Mouse (Mus musculus) cerebellum, adult (tissue): Measurements from ENCODE around the gene Atrn.

Experiments used
- ATAC-seq: cut with Nextera tagmentation; 2 replicates; pipeline ENCODE4 v1.9.2; 2017; ENCODE audit warnings: mild to moderate bottlenecking, moderate library complexity, mixed read lengths; ENCODE audit not compliant: insufficient number of reproducible peaks, low FRiP score, low TSS enrichment

Gene Atrn

DNA sequence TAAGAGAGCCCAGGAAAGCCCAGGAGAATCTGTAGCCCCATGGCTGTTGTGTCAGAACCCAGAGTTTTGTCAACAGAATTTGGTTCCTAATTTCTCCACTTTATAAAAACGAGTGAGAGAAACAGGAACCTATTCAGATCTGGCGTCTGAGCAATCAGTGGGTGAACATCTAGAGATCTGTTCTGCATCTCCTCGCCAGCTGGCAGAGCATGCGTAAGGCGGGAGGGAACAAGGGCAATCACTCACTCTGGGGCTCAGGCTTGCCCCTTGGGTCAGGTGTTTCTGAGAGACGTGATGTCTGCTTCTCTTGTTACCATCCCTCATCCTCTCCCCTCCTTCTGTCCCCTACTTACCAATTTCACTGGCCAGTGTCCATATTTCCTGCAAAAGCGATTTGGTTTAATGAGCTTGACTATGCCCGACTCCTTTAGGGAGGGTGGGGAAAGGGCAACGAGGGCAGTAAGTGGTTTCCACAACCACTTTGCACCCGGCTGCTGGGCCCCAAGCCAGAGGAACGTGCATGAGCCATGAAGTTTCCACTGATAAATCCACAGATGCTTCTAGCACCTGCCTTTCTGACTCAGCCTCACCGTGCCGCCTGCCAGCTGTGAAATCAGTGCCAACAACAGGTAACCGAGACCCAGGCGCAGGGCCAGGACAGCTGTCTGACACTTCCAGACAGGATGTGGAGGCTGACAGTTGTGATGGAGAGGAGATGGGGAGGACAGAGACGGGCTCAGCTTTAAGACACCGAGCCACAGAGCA, 131.1 kb downstream of the Atrn start:
- no peak for ATAC-seq

DNA sequence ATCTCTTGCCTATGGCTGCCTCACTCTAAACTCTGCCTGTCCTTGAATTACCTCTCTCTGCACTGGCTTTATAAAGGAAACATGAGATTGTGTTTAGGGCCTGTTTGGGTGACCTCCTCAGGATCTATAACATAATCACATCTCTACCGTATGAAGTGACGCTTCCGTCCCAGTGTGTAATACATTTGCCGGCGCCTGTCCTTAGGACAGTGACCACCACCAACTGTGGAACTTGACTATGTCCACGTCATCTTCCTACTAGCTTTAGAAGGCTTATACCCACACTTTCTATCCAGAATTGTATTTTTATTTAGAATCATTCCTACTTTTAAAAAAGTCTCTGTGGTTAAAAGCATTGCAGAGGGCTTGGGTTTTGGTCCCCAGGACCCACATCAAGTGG, 131.9 kb downstream of the Atrn start:
- no peak for ATAC-seq

DNA sequence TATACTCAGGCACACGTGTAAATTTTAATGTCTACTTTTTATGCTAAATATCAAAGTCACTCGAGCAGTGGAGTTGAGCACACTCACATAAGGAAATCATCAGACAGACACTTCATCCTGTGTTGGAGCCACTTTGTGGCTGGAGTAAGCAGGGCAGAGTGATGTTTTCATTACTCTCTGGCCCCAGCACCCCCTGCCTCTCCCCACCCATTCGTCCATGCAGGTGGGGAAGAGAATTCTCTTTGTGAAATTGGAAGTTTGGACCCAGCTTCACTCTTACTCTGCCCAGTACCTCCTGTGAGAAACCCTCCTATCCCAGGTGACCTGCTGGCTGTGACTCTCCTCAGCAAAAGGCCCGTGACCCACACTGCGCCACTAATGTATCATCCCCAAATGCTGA, 132.4 kb downstream of the Atrn start:
- no peak for ATAC-seq

DNA sequence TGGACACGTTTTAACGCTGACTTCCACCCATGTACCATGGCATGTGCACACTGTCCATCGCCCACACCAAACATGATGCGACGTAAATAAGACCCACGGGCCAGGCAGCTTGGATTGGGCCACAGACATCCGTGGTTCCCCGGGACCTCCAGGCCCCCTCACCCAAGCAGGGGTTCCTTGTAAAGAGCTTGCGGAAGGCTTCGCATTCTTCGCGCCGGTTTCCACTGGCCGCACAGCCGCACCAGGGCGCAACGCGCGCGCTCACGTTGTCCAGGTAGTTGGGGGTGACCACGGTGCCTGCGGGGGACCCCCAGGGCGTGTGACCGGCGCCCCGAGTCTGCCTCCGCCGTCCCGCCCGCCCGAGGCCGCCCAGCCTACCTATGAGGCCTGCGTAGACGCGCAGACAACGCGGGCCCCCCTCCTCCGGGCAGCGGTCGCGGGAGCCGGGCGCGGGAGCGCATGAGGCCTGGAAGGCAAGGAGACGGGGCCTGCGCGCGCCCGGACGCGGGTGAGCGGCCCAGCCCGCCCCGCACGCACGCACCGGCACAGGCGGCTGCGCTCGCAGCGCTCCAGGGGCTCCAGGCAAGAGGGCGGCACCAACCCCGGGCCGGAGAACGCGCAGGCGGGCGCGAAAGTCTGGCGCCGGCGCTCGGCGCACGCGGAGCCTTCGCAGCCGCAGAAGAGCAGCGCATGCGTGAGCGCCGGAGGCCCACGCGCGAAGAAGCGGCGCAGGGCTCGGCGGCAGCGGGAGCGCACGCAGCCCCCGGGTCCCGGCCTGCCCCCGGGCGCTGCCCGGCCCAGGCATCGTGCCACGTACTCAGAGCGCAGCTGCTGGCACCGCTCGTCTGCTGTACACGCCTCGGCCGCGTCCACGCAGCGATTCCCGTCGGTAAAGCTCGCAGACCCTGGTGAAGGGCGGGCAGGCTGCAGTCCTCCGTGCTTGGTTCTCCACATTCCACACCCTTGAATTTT, 134.8 kb downstream of the Atrn start:
- ATAC-seq = peak; percentile 49

DNA sequence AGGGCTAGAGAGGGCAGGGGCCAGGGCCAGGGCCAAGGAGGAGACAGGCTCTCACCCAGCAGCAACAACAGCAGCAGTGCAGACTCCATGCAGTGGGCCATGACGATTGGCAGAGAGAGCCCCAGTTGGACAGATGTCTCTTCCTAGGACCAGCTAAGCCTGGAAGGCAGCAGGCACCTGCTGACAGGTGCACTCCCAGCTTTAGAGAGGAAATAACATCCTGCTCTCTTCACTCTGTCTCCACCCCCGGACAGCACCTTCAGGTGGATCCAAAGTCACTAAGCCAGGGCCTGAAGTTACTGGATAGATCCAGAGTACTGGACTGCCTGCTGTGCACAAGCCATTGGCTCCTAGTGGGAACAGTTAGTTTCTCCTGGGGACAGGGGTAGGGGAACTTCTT, 136.7 kb downstream of the Atrn start, which contains the start of gene Gfra4:
Gene Gfra4 (minus strand): TSS at position 101 of the 400 bp plus-strand sequence.
- no peak for ATAC-seq

DNA sequence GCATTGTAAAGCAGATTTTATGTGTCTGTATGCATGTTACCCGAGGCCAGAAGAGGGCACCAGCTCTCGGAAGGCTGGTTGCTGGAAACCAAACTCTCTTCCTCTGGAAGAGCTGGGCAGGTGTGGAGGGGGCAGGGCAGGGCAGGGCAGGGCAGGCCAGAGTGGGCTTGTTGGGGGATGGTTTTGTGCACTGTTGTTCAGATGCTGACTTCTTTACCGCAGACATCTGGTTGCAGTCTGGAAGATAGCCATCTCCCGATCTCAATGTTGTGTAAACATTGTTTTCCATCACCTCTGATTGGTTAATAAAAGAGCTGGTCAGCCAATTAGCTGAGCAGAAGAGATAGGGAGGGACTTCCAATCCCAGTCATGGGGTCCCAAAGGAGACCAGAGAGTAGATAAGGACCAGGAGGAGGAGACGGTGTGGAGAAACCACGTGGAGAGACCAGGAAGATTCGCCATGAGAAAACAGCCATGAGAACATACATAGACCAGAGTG, 138.1 kb downstream of the Atrn start:
- ATAC-seq = no peak

DNA sequence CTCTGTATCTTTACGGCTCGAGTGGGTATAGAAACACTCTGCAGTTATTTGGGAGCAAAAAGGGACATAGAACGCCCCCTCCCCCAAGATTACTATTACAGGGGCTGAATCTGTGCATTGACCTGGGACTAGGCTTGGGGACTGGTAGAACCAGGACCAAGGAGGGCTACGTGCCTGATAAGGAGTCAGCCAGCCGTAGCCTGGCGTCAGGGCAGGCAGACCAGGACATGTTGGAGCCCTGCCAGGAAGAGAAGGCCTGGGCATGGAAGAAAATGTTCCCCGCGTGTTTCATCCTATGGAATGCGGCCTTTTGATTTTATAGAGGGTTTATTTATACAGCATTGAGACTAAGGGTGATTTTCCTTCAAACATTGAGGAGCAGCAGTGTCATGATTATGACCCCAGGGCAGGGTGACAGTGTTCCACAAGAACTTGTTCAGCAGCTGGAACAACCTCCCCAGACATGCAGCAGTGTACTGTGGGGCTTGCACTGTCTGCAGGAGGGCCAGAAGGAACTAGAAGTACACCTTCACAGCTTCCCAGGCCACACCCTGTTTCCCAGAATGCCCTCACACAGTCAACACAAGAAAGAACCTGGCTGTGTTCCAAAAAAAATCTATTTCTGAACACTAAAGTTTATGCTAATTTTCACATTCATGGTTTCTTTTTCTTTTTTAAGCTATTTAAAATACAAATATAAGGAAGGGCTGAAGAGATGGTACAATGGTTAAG, 138.9 kb downstream of the Atrn start:
- no peak for ATAC-seq

DNA sequence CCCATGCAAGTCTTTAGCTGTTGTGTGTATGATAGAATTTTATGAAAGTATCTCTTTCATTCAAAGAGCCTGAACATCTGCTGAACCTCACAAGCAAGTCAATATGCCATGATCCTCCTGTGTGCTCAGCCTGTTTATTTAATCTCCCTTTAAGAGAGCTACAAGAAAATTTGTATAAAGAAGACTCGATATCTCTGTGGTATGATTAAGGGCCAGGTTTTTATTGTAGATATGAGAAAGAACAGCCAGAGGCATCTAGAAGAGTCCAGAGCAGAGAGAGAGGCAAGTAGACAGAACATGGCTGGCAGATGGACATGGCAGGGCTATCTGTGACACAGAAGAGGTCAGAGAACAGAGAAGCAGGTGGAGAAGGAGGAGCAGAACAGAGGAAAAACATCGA, 139.7 kb downstream of the Atrn start:
- ATAC-seq = no peak

DNA sequence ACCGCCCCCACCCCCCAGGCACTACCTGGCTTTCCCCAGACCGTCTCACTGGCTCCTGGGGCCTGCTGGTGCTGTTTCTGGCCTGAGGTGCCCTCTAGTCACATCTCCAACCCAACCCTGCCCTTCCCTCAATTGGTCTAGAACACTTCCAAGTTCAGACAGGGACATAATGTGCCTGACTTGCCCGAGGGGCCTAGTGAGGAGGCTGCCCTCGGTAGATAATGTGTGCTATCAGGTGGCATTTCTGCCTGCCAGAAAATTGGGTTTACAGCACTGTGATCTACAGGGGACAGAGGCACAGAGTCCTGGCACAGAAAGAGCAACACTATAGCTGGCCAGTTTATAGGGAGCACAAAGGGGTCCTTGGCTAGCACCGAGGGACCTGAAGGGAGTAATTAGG, 145.7 kb downstream of the Atrn start:
- ATAC-seq = no peak

DNA sequence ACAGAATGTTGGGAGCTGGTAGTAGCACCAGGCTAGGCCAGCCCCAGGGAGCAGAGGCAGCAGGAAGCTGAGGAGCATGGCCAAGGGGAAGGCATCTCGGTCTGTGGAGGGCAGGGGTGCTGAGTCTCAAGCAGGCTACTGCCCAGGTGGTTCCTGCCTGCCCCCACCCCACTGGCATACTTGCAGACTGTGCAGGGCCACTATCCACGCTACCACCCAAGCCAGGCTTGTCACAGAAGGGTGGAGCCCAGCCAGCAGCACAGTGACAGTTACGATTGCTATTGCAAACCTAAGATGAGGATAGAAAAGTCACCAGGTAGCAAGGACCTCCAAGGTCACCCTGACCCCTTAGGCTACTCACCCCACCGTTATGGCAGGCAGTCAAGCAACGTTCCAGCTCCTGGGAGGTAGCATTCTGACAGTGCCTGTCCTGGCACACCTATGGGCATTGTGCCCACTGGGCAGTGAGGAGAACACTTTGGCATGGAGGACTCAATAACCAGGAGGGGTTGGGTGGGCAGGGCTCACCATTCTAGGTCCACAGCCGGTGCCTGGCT, 146.6 kb downstream of the Atrn start:
- ATAC-seq = no peak

DNA sequence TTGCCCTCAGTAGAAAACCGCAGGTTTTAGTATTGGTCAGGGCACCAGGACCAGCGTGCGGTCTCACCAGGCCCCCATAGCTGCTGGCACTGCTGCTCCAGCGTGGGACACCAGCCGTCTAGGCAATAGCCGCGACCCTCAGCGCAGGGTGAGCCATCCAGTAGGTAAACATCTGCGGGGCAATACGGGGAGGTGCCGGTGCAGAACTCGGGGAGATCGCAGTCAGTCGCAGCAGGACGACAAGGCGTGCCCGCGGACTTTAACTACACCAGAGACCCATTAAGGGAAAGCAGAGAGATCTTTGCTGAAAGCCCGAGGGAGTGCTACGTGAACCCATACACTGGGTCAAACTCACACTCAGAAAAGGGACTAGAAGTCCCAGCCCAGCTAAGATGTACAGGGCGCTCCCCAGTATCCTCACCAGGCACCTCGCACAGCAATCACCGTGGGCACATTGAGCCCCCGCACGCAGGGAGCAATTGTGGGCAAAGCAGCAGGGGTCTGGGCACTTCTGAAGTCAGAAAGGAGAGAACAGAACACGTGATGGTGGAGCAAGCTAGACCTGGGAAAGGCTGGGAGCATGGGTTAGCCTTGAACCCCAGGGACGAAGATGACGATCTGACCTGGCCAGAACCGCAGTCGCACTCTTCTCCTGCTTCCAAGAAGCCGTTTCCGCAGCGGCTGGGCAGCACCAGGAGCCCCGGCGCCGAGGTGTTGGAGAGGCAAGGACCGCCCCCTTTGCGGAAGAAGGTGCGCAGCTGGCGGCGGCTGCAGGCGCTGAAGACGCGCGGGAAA, 147.8 kb downstream of the Atrn start:
- no peak for ATAC-seq

DNA sequence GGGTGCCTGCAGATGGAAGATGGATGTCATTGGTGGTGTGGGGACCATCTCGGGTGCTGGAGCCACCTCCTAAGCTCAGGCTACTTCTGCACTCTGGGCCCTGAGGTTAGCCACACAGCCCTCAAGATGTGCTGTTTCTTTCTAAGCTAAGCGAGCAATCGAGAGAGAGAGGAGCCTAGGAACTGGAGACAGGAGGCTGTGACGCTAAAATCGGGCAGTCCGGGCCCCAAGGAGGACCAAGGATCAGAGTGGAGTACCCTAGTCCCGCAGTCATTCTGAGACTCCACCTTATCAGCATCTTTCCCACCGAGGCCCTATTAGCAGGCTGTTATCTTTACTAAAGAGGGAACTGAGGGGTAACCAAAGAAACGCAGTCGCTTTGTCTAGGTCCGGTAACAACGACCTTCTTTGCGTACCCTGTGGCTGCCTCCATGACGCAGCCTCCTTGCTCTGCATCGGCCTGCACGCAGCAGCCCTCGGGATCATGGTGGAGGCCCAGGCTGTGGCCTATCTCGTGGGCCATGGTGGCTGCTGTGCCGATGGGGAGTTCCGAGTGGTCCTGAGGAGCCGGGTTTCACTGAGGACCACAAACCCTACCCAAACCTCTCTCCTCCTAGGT, 148.5 kb downstream of the Atrn start:
- ATAC-seq = no peak

DNA sequence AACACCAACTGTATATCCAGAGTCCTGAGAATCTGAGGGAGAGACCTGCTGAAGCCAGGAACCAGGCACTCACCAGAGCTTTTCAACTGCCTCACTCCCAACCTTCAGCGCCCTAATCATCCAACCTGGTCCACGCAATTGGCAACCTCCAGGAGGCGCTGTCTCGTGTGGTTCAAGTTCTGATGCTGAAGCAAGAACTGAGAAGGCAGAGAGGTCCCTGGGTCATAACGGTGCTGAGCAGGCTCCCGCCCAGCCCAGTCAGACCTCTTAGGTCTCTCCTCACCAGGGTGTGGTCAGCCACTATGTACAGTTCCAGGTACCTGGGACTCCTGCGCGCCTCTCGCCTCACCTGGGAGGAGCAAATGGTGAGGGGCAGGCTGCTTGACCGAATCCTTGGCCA, 149.3 kb downstream of the Atrn start:
- ATAC-seq = no peak

DNA sequence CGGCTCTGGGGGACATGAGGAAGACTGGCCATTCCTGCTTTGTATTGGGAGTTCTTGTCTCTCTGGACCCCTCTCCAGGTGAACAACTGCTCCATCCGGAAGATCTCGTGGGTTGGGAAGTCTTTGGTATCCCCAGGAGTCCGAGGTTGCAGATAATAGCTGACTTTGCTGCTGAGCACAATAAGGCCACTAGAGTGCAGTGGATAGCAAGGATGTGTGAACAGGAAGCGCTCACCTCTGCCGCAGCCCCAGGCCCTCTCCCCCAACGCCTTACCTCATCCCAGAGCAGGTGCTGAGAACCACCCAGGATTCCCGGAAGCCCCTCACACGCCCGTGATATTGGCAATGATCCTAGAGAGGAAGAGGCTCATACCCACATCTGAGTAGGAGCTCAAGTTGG, 149.9 kb downstream of the Atrn start:
- ATAC-seq = no peak

DNA sequence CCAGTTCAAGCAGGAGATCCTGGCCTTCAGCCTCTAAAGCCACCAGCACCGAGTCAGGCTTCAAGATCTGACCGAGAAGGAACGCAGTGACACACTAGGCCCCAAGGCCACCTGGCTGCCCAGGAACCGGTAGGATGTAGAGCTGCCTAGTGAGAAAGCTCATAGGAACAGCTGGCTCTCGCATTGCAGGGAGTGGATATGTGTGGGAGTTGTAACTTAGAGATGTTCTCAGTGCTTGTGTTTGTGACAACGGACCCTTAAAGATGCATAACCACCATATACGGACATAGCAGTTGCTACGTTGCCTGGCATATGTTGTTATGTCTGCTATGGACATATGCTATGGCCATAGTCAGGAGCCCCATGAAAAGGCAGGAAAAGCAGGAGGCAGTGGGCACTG, 152.4 kb downstream of the Atrn start:
- no peak for ATAC-seq

DNA sequence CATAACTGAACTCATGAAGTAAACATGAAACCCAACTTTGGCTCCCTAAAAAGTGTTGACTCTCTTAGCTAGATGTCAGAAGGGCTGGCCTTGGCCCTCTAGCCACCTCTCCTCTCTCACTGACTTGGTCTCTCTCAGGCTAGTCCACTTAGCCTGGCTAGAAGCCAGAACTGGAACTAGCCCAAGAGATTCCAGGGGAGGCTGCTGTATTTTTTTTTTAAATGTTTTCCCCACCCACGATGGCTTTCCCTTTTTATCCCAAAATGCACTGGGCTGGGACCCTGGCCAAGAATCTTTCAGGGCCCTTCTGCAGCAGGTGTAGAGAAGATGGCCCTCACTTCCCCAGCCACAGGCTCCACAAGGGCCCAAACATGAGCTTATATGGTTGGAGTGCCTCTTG, 153.1 kb downstream of the Atrn start:
- ATAC-seq = no peak

DNA sequence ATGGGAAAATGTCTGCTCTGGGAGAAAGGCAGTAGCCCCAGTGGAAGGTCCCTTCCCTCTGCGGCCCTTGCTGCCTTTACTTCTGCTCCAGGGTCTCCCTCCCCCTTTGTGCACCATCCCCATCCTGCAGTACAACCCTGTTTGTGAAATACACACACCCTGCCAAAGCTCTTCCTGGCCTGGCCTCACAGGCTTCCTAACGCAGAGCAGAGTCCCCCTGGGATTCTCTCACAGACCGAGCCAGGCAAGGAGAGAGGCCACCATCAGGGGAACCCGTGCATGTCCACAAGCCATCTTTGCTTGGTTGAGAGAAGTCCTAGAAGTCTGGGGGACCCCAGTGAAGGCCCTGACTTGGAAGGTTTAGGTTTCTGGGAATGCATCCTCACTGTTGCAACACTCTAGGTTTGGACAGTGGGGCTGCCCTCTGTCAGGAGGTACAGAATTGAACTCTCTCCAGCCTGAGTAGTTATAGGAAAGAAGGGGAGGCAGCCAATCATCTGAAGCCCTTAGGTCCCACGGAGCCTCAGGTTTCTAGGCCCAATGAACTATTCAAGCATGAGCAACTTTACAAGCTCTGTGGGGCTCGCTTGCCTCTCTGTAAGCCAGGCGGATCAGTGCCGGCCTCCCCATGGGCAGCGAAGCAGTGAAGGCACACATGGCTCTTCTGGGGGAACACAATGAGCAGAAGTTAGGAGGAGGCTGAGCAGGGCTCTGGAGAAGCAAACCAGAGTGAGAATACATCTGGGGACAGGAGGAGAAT, 153.7 kb downstream of the Atrn start:
- no peak for ATAC-seq

DNA sequence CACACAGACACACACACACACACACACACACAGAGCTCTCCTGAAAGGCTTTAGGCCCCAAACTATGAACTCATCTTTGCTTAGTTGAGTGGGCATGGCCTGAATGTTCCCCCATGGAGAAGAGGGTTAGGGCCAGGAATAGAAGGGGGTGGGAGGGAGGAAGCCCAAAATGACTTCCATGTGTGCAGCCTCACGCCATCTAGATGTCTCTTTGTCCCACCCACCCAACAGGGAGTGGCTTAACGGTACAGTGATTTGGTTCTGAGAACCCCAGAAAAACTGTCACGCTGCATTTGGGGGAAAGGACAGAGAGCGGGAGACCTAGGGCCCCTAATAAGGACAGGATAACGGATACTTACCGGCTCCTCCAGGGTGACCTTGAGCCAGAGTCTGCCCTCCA, 154.5 kb downstream of the Atrn start:
- no peak for ATAC-seq
